Mouse (Mus musculus): ENCODE measurements at regions not wholly inside any gene's neighbourhood (a gene's known extent, or its start where the extent isn't known, plus 50 kb on each side); places are given as distances from the start of the nearest gene placed in this dataset.

GRCm38 (mm10) chr1:83848414-83848813, 440.4 kb upstream of the Sphkap start:
- no peak for TF ChIP-seq CEBPB (IDR thresholded peaks at IDR 0.05; ENCODE audit: insufficient read depth, poor library complexity, severe bottlenecking)
- no peak for TF ChIP-seq POLR2A (IDR thresholded peaks at IDR 0.05; ENCODE audit: insufficient read length, low read depth)
- TF ChIP-seq MAX (IDR thresholded peaks at IDR 0.05; ENCODE audit: low read depth): no peak
- no peak for TF ChIP-seq TCF12 (IDR thresholded peaks at IDR 0.05; ENCODE audit: insufficient read depth, poor library complexity, severe bottlenecking)
